Mouse (Mus musculus): ENCODE data around the gene Trappc11. TPM values are rescaled to one million over a fixed set of nuclear protein-coding genes. Genes with fewer than 3 reads are reported as not detected.

Gene Trappc11
- polyA plus RNA-seq (2012; rRNA removed), result 15.7 and 17.2 TPM in 2 replicates

DNA sequence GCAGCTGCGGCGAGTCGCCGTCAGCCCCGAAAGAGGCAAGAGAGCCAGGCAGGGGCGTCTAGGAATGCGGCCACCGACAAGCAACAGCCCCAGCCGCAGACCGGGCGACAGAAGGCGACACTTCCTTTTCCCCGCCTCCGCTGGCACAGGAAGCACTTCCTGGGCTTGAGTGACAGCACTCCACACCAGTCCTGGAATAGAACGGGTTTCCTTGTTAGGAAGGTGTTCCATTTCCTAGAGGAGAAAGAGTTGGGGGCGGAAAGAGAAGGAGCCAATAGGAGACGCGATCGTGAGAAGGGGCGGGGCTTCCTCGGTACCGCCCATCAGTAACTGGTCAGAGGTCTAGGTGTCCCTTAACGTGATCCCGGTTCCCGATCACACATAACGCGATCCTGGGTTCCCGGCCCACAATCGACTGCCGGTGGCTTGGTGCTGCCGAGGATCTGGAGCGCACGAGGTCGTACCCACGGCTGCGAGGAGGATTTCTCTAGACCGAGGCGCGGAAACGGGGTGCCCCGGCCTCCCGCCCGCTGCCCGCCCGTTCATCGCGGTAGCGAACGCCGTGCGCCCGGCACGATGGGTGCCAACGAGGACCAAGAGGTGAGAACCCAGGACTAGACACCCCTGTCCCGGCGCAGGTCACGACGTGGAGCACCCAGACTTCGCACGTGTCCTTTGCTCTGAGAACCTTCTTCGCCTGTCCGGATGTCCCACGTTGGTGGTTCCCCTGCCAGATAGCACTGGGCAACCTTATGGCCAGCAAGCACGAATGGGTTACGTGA lies at the start of gene Trappc11, which contains the start of gene Rwdd4a:
Gene Trappc11 (minus strand): TSS at position 127 of the 782 bp plus-strand sequence.
Gene Rwdd4a (plus strand): TSS at position 321 of the 782 bp plus-strand sequence.
- Histone ChIP-seq H3K27ac (ENCODE audit: control insufficient read depth, insufficient read depth, low read depth, low read length) (peak within 1 kb of the TSS; percentile 87), H3K27me3 (ENCODE audit: control insufficient read depth, insufficient read depth, low read length) (no peaks in the 10 kb centered on the region), H3K4me1 (ENCODE audit: control insufficient read depth, insufficient read depth, low read length) (no peaks in the 10 kb centered on the region), H3K4me3 (ENCODE audit: control insufficient read depth, low read depth, low read length) (peak within 1 kb of the TSS; percentile 98), H3K36me3 (ENCODE audit: control insufficient read depth, insufficient read depth, low read length) (no peaks in the 10 kb centered on the region; the same call in 1 of the 2 replicates)
- TF ChIP-seq POLR2A (IDR thresholded peaks at IDR 0.05; ENCODE audit: control insufficient read depth, low read depth, low read length), result peak; percentile 78
- no peak for TF ChIP-seq CTCF (IDR thresholded peaks at IDR 0.05; ENCODE audit: control insufficient read depth, insufficient read depth, insufficient replicate concordance, low read depth, low read length)

DNA sequence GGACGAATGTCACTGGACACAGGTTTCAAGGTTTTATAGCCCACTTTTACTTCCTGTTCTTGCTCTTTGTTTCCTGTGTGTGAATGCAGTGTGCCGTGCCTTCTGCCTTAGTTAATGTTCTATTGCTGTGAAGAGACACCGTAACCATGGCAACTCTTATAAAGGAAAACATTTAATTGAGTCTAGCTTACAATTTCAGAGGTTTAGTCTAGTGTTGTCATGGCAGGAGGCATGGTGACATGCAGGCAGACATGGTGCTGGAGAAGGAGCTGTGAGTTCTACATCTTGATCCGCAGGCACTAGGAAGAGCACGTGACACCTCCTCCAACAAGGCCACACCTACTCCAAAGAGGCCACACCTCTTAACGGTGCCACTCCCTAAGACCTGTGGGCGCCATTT lies 48.2 kb upstream of the Trappc11 start:
- no peak overlapping the region for H3K27ac ChIP-seq (ENCODE audit: control insufficient read depth, insufficient read depth, low read depth, low read length)
- peaks cover 2% of the 10 kb centered on the region; the same call in 1 of the 2 replicates for H3K4me1 ChIP-seq (ENCODE audit: control insufficient read depth, insufficient read depth, low read length)
- TF ChIP-seq POLR2A (IDR thresholded peaks at IDR 0.05; ENCODE audit: control insufficient read depth, low read depth, low read length), result no peak
- TF ChIP-seq CTCF (IDR thresholded peaks at IDR 0.05; ENCODE audit: control insufficient read depth, insufficient read depth, insufficient replicate concordance, low read depth, low read length), result no peak
- H3K27me3 ChIP-seq (ENCODE audit: control insufficient read depth, insufficient read depth, low read length), result no peaks in the 10 kb centered on the region
- H3K36me3 ChIP-seq (ENCODE audit: control insufficient read depth, insufficient read depth, low read length), result no peaks in the 10 kb centered on the region
- peak overlapping the region; percentile 59; the same call in 1 of the 2 replicates for H3K4me3 ChIP-seq (ENCODE audit: control insufficient read depth, low read depth, low read length)

DNA sequence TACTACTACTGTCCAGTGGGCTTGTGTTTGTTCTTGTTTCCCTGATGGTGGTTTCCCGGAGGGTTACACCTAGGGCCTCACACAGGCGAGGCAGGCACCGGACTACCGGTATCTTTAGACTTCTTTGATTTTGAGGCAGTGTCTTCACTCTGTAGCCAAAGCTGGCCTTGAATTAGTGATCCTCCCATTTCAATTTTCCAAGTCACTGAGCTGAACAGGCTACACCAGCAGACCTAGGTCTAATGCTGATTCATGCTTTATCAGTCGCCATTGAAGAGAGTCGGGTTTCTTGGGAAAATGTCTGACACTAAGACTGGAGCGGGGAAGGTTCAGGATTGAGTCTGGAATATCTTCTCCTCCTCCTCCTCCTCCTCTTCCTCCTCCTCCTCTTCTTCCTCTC lies 40.2 kb upstream of the Trappc11 start:
- Histone ChIP-seq H3K27me3 (ENCODE audit: control insufficient read depth, insufficient read depth, low read length) (no peaks in the 10 kb centered on the region), H3K4me1 (ENCODE audit: control insufficient read depth, insufficient read depth, low read length) (no peaks in the 10 kb centered on the region), H3K27ac (ENCODE audit: control insufficient read depth, insufficient read depth, low read depth, low read length) (no peak overlapping the region), H3K4me3 (ENCODE audit: control insufficient read depth, low read depth, low read length) (no peak overlapping the region), H3K36me3 (ENCODE audit: control insufficient read depth, insufficient read depth, low read length) (no peaks in the 10 kb centered on the region)
- no peak for TF ChIP-seq CTCF (IDR thresholded peaks at IDR 0.05; ENCODE audit: control insufficient read depth, insufficient read depth, insufficient replicate concordance, low read depth, low read length)
- no peak for TF ChIP-seq POLR2A (IDR thresholded peaks at IDR 0.05; ENCODE audit: control insufficient read depth, low read depth, low read length)

DNA sequence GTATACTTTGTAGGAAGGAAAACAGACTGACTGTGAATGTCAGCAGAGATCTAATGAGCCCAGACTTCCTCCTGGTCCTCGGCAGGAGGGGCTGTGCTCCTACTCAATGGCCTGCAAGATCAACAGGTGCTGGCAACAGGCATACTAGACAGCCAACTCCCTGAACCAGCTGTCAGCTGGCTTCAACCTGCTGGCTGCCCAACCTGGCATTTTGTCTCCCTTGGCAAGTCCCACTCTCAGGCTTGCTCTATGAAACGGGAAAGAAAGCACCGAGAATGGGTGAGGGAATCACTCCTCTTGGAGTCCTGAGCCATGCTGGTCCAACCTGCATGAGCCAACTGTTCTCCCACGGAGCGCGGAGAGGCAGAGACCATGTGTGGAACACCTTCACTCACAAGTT lies 36.9 kb upstream of the Trappc11 start:
- TF ChIP-seq CTCF (IDR thresholded peaks at IDR 0.05; ENCODE audit: control insufficient read depth, insufficient read depth, insufficient replicate concordance, low read depth, low read length) (no peak), POLR2A (IDR thresholded peaks at IDR 0.05; ENCODE audit: control insufficient read depth, low read depth, low read length) (no peak)

DNA sequence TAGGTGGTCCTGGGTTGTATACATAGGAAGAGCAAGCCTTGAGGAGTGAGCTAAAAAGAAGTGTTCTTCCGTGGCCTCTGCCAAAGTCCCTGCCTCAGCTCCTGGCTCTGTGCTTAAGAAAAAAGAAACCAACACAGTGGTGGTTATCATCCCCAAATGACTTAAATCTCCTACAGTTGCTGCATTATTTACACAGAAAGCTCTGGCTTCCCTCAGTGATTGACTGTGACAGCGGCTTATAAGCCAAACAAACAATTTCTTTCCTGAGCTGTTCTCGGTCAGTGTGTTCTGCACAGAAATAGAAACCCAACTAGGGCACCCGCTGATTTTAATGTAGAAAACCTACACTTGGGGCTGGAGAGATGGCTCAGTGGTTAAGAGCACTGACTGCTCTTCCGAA lies 34.8 kb upstream of the Trappc11 start:
- Histone ChIP-seq H3K27me3 (ENCODE audit: control insufficient read depth, insufficient read depth, low read length) (no peaks in the 10 kb centered on the region), H3K27ac (ENCODE audit: control insufficient read depth, insufficient read depth, low read depth, low read length) (no peak overlapping the region), H3K36me3 (ENCODE audit: control insufficient read depth, insufficient read depth, low read length) (no peaks in the 10 kb centered on the region), H3K4me1 (ENCODE audit: control insufficient read depth, insufficient read depth, low read length) (no peaks in the 10 kb centered on the region), H3K4me3 (ENCODE audit: control insufficient read depth, low read depth, low read length) (no peak overlapping the region)
- TF ChIP-seq POLR2A (IDR thresholded peaks at IDR 0.05; ENCODE audit: control insufficient read depth, low read depth, low read length) (no peak), CTCF (IDR thresholded peaks at IDR 0.05; ENCODE audit: control insufficient read depth, insufficient read depth, insufficient replicate concordance, low read depth, low read length) (no peak)

More for the DNA sequence above, 36.9 kb upstream of the Trappc11 start:
- H3K4me1 ChIP-seq (ENCODE audit: control insufficient read depth, insufficient read depth, low read length), result no peaks in the 10 kb centered on the region
- no peaks in the 10 kb centered on the region for H3K27me3 ChIP-seq (ENCODE audit: control insufficient read depth, insufficient read depth, low read length)
- no peak overlapping the region for H3K27ac ChIP-seq (ENCODE audit: control insufficient read depth, insufficient read depth, low read depth, low read length)
- H3K4me3 ChIP-seq (ENCODE audit: control insufficient read depth, low read depth, low read length), result no peak overlapping the region
- no peaks in the 10 kb centered on the region for H3K36me3 ChIP-seq (ENCODE audit: control insufficient read depth, insufficient read depth, low read length)

DNA sequence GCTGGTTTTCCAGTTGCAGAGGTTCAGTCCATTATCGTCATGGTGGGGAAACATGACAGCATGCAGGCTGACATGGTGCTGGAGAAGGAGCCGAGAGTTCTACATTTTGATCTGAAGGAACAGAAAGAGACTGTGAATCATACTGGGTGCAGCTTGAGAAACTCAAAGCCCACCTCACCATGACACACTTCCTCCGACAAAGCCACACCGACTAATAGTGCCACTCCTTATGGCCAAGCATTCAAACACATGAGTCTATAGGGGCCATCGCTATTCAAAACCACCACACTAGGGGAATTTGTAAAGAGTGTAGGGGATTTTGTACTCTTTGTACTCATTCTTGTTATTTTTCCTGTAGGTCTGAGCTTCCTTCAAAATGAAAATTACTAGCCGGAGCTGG lies 33.3 kb upstream of the Trappc11 start:
- TF ChIP-seq POLR2A (IDR thresholded peaks at IDR 0.05; ENCODE audit: control insufficient read depth, low read depth, low read length), result no peak
- TF ChIP-seq CTCF (IDR thresholded peaks at IDR 0.05; ENCODE audit: control insufficient read depth, insufficient read depth, insufficient replicate concordance, low read depth, low read length), result no peak
- no peaks in the 10 kb centered on the region for H3K36me3 ChIP-seq (ENCODE audit: control insufficient read depth, insufficient read depth, low read length)
- no peak overlapping the region for H3K4me3 ChIP-seq (ENCODE audit: control insufficient read depth, low read depth, low read length)
- H3K27ac ChIP-seq (ENCODE audit: control insufficient read depth, insufficient read depth, low read depth, low read length), result no peak overlapping the region
- no peaks in the 10 kb centered on the region for H3K4me1 ChIP-seq (ENCODE audit: control insufficient read depth, insufficient read depth, low read length)
- no peaks in the 10 kb centered on the region for H3K27me3 ChIP-seq (ENCODE audit: control insufficient read depth, insufficient read depth, low read length)

DNA sequence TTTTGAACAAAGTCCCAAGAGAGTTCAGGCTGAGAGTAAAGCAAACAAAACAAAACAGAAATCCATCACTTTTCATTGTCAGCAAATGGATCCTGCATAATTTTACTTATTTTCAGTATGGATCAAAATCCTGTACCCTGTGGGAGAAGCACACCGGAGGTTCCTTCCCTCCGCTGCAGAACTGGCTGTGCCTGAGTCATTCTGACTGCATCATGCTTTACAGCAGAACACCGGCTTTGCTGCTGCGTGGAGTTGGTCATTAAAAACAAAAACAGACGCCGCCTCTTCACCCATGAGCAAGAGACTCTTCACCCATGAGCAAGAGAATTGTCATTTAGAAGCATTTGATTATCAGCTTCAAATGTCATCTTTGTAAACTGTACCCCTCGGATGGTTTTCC lies 27.5 kb upstream of the Trappc11 start:
- no peak for TF ChIP-seq POLR2A (IDR thresholded peaks at IDR 0.05; ENCODE audit: control insufficient read depth, low read depth, low read length)
- no peak for TF ChIP-seq CTCF (IDR thresholded peaks at IDR 0.05; ENCODE audit: control insufficient read depth, insufficient read depth, insufficient replicate concordance, low read depth, low read length)
- H3K27me3 ChIP-seq (ENCODE audit: control insufficient read depth, insufficient read depth, low read length), result no peaks in the 10 kb centered on the region
- H3K4me3 ChIP-seq (ENCODE audit: control insufficient read depth, low read depth, low read length), result no peak overlapping the region
- H3K36me3 ChIP-seq (ENCODE audit: control insufficient read depth, insufficient read depth, low read length), result no peaks in the 10 kb centered on the region
- H3K27ac ChIP-seq (ENCODE audit: control insufficient read depth, insufficient read depth, low read depth, low read length), result no peak overlapping the region
- no peaks in the 10 kb centered on the region for H3K4me1 ChIP-seq (ENCODE audit: control insufficient read depth, insufficient read depth, low read length)

Data from testis, adult 2 months (tissue).